Mouse (Mus musculus) forebrain, embryonic 10.5 days (tissue): ENCODE data around the gene Npvf. TPM values are rescaled to one million over a fixed set of nuclear protein-coding genes. Genes with fewer than 3 reads are reported as not detected.

Source experiments
- DNase-seq: peaks from one replicate; pipeline ENCODE4 v3.0.0-alpha.2; 2017; ENCODE audit warnings: low spot score; ENCODE audit errors: extremely low spot score
- H3K27ac ChIP-seq: fragments of 300-500 bp; sonication (generic); 2 replicates; pipeline ENCODE4 v1.5.1; 2016; ENCODE audit warnings: mild to moderate bottlenecking
- H3K27me3 ChIP-seq: fragments of 300-500 bp; sonication (generic); 2 replicates; pipeline ENCODE4 v1.6.1; 2016; ENCODE audit warnings: mild to moderate bottlenecking; ENCODE audit not compliant: poor library complexity, severe bottlenecking
- H3K36me3 ChIP-seq: fragments of 300-500 bp; sonication (generic); replicated peaks from 2 replicates; pipeline ENCODE4 v1.6.1; 2016; ENCODE audit warnings: mild to moderate bottlenecking, moderate library complexity
- H3K4me1 ChIP-seq: fragments of 300-500 bp; sonication (generic); 2 replicates; pipeline ENCODE4 v1.6.1; 2016
- H3K4me3 ChIP-seq: fragments of 300-500 bp; sonication (generic); 2 replicates; pipeline ENCODE4 v1.5.1; 2016; ENCODE audit warnings: mild to moderate bottlenecking, moderate library complexity
- H3K9me3 ChIP-seq: fragments of 300-500 bp; sonication (generic); 2 replicates; pipeline ENCODE4 v1.6.1; 2016; ENCODE audit warnings: mild to moderate bottlenecking, moderate library complexity
- WGBS: fragments of 180-500 bp; shearing (Covaris S2); methylation state at CpG from one replicate; pipeline ENCODE4 v1.1.7; 2016; 5-methylcytosine and 5-hydroxymethylcytosine counted together
- polyA plus RNA-seq: library from polyadenylated mRNA; unstranded; fragments of >200 nt; fragmentation: Nextera tagmentation; extraction: Ambion mirVana; gene quantifications from 2 replicates; pipeline ENCODE4 v1.2.1, GENCODE M21; 2016

The Npvf gene
- polyA plus RNA-seq, 1 experiment from 2014 or later, result not detected

DNA sequence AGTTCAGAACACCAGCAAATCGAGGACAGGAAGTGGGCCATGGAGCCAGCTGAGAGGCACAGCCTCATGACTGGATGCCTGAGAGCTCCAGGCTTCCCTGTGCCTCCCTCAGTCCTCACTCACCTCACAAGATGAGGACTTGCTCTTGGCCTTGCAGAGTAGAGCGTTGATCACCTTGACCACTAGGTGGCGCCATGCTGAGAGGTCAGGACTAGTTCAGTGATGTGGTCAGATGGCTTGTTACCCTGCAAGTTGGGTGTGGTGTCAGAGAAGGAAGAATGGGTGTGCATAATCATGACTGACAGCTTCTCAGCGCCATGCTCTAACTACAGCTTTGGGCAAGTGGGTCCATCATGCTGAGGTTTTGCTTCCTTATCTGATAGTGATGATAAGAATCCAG lies 52.6 kb downstream of the Npvf start:
- H3K9me3 ChIP-seq, result no peaks in the 10 kb centered on the region
- DNase-seq, result peak; percentile 58
- H3K4me1 ChIP-seq, result peaks cover under 1% of the 10 kb centered on the region
- H3K27ac ChIP-seq, result no peak overlapping the region
- 30% methylated on average over 4 of the region's 4 CpGs for WGBS
- H3K36me3 ChIP-seq, result no peaks in the 10 kb centered on the region
- peaks cover 13% of the 10 kb centered on the region for H3K27me3 ChIP-seq
- H3K4me3 ChIP-seq, result no peak overlapping the region

Other genes starting within 250 kb of the Npvf start
- gene Osbpl3, start 198.2 kb downstream of the Npvf start, polyA plus RNA-seq, result 7.3 and 8.1 TPM in 2 replicates
- 84.4 and 84.9 TPM in 2 replicates for gene Cycs, start 87.9 kb downstream of the Npvf start, polyA plus RNA-seq
- gene 4921507P07Rik, start 57.8 kb downstream of the Npvf start, polyA plus RNA-seq, result 0.36 and 0.60 TPM in 2 replicates